Mouse (Mus musculus) stomach, postnatal 0 days (tissue): ENCODE data around the gene Mst1.

Experiments used
- CTCF ChIP-seq: IDR thresholded peaks from 2 replicates; pipeline ENCODE4 v1.5.1; 2016; ENCODE audit warnings: antibody characterized with exemption, low read depth, mild to moderate bottlenecking, moderate library complexity
- EP300 ChIP-seq: optimal IDR thresholded peaks from 2 replicates; pipeline ENCODE3; 2016; ENCODE audit warnings: antibody characterized with exemption

- TF ChIP-seq CTCF = no peak
- no peak for TF ChIP-seq EP300
Measured at GRCm38 (mm10) chr9:108049561-108050251, 30.5 kb upstream of the Mst1 start.
